Mouse (Mus musculus) lung, adult 2 months (tissue): Measurements from ENCODE around the gene Crcp. TPM values are rescaled to one million over a fixed set of nuclear protein-coding genes. Genes with fewer than 3 reads are reported as not detected.
"Not testable (repeated sequence)": the region's sequence is repeated elsewhere in the genome, so short reads cannot be mapped to it uniquely, and the experiment has no call there.

Experiments used
- DNase-seq: peaks from one replicate; pipeline ENCODE4 v3.0.0; 2022
- H3K4me1 ChIP-seq: fragments of 200-500 bp; 2 replicates; pipeline ENCODE4 v1.6.1; 2011; ENCODE audit warnings: low read length; ENCODE audit not compliant: control insufficient read depth, insufficient read depth
- H3K4me3 ChIP-seq: fragments of 200-500 bp; replicated peaks from 2 replicates; pipeline ENCODE3; 2011; ENCODE audit warnings: low read depth, mild to moderate bottlenecking, control low read depth, low read length; ENCODE audit errors: extremely low read depth
- CTCF ChIP-seq: fragments of 200-500 bp; IDR thresholded peaks from 2 replicates; pipeline ENCODE4 v1.5.1; 2011; ENCODE audit warnings: mild to moderate bottlenecking, low read length, control low read depth; ENCODE audit not compliant: insufficient read depth
- POLR2A ChIP-seq: fragments of 200-500 bp; IDR thresholded peaks from 2 replicates; pipeline ENCODE4 v1.6.1; 2011; ENCODE audit warnings: low read depth, mild to moderate bottlenecking, control low read depth, low read length, borderline replicate concordance; ENCODE audit errors: extremely low read depth
- WGBS: fragments of 180-500 bp; shearing (Covaris S2); methylation state at CpG from one replicate; pipeline ENCODE4 v1.1.7; 2018; 5-methylcytosine and 5-hydroxymethylcytosine counted together
- polyA plus RNA-seq: library from polyadenylated mRNA; depleted of rRNA; stranded (reverse); fragments of >200 nt; gene quantifications from 2 replicates; pipeline ENCODE4 v1.2.3, GENCODE M21; 2012

Gene Crcp
- polyA plus RNA-seq, 1 experiment: 12.9 TPM

DNA sequence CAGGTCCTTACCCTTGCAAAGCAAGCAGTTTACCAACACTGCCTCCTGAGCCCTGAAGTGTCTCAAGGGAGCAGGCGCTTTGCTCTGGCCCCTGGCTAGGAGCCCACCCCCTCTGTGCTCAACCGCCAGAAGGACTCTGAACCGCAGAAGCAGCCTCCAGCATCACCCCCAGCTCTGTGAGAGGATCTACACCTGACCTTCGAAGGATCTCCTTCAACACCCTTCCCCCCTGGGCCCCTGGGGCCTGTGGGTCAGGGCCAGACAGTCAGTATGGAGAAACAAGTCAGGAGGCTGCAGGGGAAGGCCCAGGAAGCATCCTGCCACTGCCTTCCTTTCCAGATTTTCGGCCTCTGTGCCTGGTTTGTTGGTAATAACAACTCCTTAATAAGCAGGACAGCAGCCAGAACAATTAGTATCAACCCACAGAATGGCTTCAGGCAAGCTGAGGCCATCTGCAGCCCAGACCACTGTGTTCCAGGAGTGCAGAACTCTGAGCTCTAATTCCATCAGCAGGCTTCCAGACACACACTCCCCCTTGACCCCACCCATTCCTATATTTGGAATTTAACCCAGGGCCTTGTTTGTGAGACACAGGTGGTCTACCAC, 7.6 kb upstream of the Crcp start:
- H3K4me1 ChIP-seq: no peaks in the 10 kb centered on the region

GRCm38 (mm10) chr5:130022366-130022765, 6.7 kb upstream of the Crcp start:
- no peaks in the 10 kb centered on the region for H3K4me1 ChIP-seq
- TF ChIP-seq POLR2A (no peak), CTCF (no peak)
- WGBS: 86% methylated on average over 7 of the region's 7 CpGs
- no peak for DNase-seq
- H3K4me3 ChIP-seq: no peak overlapping the region

More for the DNA sequence above, 7.6 kb upstream of the Crcp start:
- TF ChIP-seq CTCF (no peak), POLR2A (no peak)
- no peak overlapping the region for H3K4me3 ChIP-seq
- WGBS: 70% methylated on average over 5 of the region's 5 CpGs
- no peak for DNase-seq

DNA sequence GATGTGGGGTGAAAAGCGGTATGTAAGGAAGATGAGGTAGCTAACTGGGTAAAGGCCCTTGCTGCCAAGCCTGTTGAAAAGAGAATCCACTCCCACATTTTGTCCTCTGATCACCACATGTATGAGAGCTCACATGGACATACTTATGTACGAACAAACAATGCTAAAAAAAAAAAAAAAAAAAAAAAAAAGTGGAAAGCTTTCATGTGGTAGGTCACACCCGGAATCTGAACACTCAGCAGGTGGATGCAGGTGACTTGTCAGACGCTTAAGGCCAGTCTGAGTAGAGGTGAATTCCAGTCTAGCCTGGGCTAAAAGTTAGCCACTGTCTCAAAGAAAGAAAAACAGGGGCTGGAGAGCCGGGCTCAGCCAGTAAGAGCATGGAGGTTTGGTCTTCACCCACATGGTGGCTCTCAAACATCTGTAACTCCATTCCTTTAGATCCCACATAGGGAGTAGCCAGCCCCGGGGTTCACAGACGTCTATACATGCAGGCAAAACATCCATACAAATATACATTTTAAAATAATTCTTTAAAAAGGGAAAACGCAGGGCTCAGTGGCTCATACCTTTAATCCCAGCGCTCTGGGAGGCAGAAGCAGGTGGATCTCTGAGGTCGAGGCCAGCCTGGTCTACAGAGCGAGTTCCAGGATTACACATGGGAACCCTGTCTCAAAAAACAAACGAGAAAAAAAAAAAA, 5.9 kb upstream of the Crcp start:
- DNase-seq: no peak
- 34% methylated on average over 12 of the region's 12 CpGs for WGBS
- no peak overlapping the region for H3K4me3 ChIP-seq
- TF ChIP-seq POLR2A (no peak), CTCF (no peak)
- H3K4me1 ChIP-seq: no peaks in the 10 kb centered on the region

- no peaks in the 10 kb centered on the region for H3K4me1 ChIP-seq
- 0% methylated on average over 32 of the region's 32 CpGs for WGBS
- TF ChIP-seq POLR2A (peak; percentile 43; the same call in 1 of the 2 replicates), CTCF (peak; percentile 82)
- DNase-seq: peak; percentile 87
- H3K4me3 ChIP-seq: peak overlapping the region; percentile 70
Observed at GRCm38 (mm10) chr5:130023767-130024539, 5.1 kb upstream of the Crcp start.

DNA sequence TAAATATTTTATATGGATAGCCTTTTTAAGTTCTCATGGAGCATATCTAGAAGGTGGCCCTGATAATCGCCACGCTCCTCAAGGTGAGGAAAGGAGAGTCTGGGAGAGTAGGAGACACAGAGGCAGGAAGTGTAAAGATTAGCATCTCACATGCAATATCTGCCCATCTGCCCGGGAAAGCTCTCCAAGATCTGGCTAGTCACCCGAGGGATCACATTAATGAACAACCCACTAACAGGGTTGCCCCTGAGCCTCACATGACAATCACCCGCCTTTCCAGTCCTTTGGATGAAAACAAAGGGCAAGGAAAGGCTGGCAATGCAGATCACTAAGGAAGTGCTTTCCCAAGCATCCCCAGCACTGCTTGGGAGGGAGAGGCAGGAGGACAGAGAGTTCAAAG, 2.0 kb upstream of the Crcp start:
- peaks cover 3% of the 10 kb centered on the region; the same call in 1 of the 2 replicates for H3K4me1 ChIP-seq
- WGBS: 61% methylated on average over 5 of the region's 5 CpGs
- no peak for DNase-seq
- H3K4me3 ChIP-seq: no peak overlapping the region
- TF ChIP-seq POLR2A (no peak), CTCF (no peak)

DNA sequence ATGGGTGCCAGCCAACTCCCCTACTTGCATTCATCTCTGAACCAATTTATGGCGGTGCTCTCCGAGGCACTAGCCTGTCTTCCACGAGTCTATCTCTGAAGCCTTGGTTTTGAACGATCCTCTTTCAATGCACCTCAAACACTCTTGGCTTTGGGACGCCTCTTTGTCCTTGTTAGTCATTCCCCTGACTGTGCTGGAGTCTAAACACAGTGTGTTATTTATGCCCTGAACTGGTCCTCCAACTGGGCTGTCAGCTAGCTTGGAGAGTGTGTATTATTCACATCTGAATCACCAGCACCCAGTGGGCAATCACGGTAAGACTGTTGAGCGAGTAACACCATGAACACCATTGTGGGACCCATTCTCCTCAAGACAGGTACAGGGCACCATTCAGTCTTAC, 1.4 kb upstream of the Crcp start:
- Histone ChIP-seq H3K4me1 (peaks cover 3% of the 10 kb centered on the region; the same call in 1 of the 2 replicates), H3K4me3 (no peak overlapping the region)
- 72% methylated on average over 7 of the region's 7 CpGs for WGBS
- no peak for DNase-seq
- no peak for TF ChIP-seq POLR2A
- no peak for TF ChIP-seq CTCF

DNA sequence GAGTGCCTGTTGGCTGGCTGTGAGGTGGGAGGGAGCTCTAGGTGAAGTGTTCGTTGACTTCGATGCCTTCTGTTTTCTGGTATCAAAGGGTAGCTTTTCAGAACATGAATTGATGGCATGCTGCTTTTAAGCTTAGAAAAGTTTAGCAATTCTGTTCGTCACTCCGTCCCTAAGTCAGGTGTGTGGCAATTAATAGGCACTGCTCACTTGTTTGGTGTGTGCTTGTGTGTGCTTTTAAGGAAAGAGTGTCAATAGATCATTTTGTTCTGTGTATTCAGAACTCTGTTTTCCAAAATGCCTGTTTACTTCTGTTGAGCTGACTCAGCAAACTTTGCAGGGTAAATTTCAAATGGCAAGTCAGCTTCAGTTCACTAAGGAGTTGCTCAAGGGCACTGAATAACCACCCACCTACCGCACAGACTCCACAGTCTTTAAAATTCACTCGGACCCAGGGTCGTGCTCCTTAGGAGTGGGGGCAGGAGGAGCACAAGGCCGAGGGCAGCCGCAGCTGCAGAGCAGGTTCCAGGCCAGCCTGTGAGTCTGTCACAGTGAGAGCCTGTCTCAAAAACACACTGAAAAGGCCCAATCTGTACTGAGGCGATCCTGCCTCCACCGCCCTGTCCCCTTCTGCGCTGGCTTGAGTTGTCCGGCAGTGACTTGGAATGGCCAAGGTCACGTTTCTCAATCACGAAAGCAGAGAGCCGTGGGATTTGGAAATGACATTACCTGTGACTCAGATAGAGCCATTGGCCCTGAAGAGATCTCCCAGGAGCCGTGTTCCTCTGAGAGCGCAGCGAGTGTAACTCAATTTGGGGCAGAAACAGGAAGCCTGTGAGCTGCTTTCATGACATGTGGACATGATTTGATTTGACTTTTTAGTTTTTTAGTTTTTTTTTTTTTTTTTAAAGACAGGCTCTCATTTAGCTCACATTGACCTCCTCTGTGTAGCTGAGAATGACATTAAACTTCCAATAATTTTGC, 2.6 kb downstream of the Crcp start:
- peaks cover 3% of the 10 kb centered on the region; the same call in 1 of the 2 replicates for H3K4me1 ChIP-seq
- WGBS: 91% methylated on average over 19 of the region's 19 CpGs
- DNase-seq: no peak

DNA sequence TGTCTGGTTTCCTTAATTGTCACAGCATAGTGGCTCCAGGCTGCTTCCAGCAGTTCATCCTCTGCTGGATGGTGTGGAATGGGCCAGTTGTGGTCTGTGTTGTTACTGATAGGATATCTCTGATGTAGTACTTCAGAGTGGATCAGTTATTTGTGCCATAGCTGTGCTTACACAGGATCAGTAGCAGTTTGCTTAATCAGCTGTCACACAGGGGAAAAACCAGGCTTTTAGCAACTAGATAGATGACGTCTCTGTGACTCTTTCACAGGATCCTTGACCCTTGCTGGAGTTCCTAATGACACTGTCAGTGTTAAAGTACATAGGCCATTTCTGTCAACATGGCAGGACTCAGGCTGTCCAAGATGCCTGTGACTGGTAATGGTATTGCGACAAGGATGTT, 4.8 kb downstream of the Crcp start:
- H3K4me1 ChIP-seq: peaks cover 3% of the 10 kb centered on the region; the same call in 1 of the 2 replicates
- 72% methylated on average over 2 of the region's 2 CpGs for WGBS
- DNase-seq: no peak
- TF ChIP-seq CTCF (no peak), POLR2A (no peak)
- H3K4me3 ChIP-seq: no peak overlapping the region

More for the DNA sequence above, 2.6 kb downstream of the Crcp start:
- H3K4me3 ChIP-seq: no peak overlapping the region
- no peak for TF ChIP-seq POLR2A
- TF ChIP-seq CTCF: no peak

DNA sequence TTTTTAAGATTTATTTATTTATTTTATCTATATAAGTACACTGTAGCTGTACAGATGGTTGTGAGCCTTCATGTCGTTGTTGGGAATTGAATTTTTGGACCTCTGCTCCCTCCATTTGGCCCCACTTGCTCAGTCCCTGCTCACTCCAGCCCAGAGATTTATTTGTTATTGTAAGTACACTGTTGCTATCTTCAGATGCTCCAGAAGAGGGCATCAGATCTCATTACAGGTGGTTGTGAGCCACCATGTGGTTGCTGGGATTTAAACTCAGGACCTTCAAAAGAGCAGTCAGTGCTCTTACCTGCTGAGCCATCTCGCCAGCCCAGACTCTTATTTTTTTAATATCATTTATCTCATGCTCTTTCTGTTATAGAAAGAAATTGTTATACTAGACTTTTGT, 7.2 kb downstream of the Crcp start:
- not testable (repeated sequence) for H3K4me1 ChIP-seq, H3K4me3 ChIP-seq, DNase-seq
- WGBS: 65% methylated on average over 2 of the region's 2 CpGs
